Mouse (Mus musculus) CD4-positive helper T cell, adult 2 months (primary cell): ENCODE results near the gene Duoxa1.
A peak's percentile ranks its signal among the peaks of the same experiment; 100 is the strongest.
"Not testable (repeated sequence)": the region's sequence is repeated elsewhere in the genome, so short reads cannot be mapped to it uniquely, and the experiment has no call there.

Experiments used
- DNase-seq: peaks from one replicate; pipeline ENCODE4 v3.0.0-alpha.2; 2012; ENCODE audit warnings: low read depth, missing footprints, low spot score

Duoxa1 gene

GRCm38 (mm10) chr2:122313536-122313935 is at the start of gene Duoxa1:
Gene Duoxa1 (minus strand): TSS chr2:122313730.
- DNase-seq: no peak

- DNase-seq: no peak
Observed at GRCm38 (mm10) chr2:122362622-122363523, 49.3 kb upstream of the Duoxa1 start.

- DNase-seq: no peak
Observed at GRCm38 (mm10) chr2:122361868-122362621, 48.5 kb upstream of the Duoxa1 start.

- no peak for DNase-seq
Observed at GRCm38 (mm10) chr2:122361181-122361580, 47.7 kb upstream of the Duoxa1 start.

- no peak for DNase-seq
Observed at GRCm38 (mm10) chr2:122360310-122360709, 46.8 kb upstream of the Duoxa1 start.

GRCm38 (mm10) chr2:122356187-122356586 is 42.7 kb upstream of the Duoxa1 start:
- no peak for DNase-seq

- no peak for DNase-seq
Observed at GRCm38 (mm10) chr2:122355389-122355788, 41.9 kb upstream of the Duoxa1 start.

GRCm38 (mm10) chr2:122354191-122354929 is 40.8 kb upstream of the Duoxa1 start:
- no peak for DNase-seq

- no peak for DNase-seq
Observed at GRCm38 (mm10) chr2:122353765-122354164, 40.2 kb upstream of the Duoxa1 start.

GRCm38 (mm10) chr2:122352992-122353391 is 39.5 kb upstream of the Duoxa1 start:
- no peak for DNase-seq

- no peak for DNase-seq
Observed at GRCm38 (mm10) chr2:122351931-122352329, 38.4 kb upstream of the Duoxa1 start.

- no peak for DNase-seq
Observed at GRCm38 (mm10) chr2:122351156-122351930, 37.8 kb upstream of the Duoxa1 start.

- no peak for DNase-seq
Observed at GRCm38 (mm10) chr2:122349136-122349785, 35.7 kb upstream of the Duoxa1 start.

GRCm38 (mm10) chr2:122348531-122349131 is 35.1 kb upstream of the Duoxa1 start:
- DNase-seq: peak; percentile 86

GRCm38 (mm10) chr2:122347257-122347656 is 33.7 kb upstream of the Duoxa1 start:
- DNase-seq: no peak

GRCm38 (mm10) chr2:122346164-122346563 is 32.6 kb upstream of the Duoxa1 start:
- not testable (repeated sequence) for DNase-seq

- DNase-seq: no peak
Observed at GRCm38 (mm10) chr2:122345106-122345893, 31.8 kb upstream of the Duoxa1 start.

GRCm38 (mm10) chr2:122337291-122337690 is 23.8 kb upstream of the Duoxa1 start:
- DNase-seq: no peak

- DNase-seq: no peak
Observed at GRCm38 (mm10) chr2:122334170-122334569, 20.6 kb upstream of the Duoxa1 start.
